Mouse (Mus musculus) embryo, embryonic 11 days (tissue): Measurements from ENCODE around the gene Grin2d.

Experiments used
- DNase-seq: peaks from one replicate; pipeline ENCODE4 v3.0.0-alpha.2; 2015

Grin2d gene

DNA sequence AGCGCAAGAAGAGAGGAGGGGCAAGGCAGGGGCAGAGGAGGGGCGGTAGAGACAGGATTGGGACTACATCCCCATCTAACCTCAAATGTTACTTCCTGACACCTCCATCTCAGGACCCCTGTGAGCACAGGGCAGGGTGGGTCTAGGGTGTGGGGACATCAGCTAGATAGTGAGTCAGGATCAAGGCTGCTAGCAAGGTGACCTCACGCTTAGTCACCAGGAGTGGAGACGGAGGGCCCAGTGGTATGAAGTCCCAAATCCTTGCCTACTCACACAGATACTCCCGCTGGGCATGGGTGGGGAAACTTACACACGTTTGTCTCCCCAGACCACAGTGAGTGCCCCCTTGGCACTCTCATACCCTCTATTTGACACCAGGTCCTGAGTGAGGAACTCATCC, 75.6 kb downstream of the Grin2d start:
- no peak for DNase-seq

- DNase-seq = peak; percentile 93
Observed at GRCm38 (mm10) chr7:45801348-45801747, 76.8 kb downstream of the Grin2d start.

DNA sequence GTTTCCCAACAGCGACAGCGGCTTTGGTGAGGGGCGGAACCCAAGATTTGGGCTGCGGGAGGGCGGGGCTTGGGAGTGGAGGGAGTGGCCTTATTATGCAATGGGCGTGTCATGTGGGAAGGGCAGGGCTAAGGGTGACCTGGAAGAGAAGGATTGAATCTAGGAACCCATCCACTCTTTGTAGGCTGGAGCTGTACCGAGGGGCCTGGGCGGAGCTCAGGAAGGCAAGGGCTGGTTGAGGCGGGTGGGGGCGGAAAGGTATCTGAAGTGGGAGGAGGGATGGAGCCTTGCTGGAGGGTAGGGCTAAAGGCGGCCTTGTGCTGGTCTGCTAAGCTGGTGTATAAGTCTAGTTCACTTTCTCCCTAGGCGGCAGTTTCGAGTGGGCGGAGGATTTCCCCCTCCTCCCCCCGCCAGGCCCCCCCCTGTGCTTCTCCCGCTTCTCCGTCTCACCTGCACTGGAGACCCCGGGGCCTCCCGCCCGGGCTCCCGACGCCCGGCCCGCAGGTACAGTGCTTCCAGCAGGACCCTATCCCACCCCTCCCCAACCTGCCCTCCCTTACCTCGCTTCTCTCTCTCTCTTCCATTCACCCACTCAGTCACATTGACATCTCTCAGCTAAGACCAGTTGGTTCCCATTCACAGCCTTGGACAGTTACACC, 77.5 kb downstream of the Grin2d start:
- DNase-seq = peak; percentile 61

DNA sequence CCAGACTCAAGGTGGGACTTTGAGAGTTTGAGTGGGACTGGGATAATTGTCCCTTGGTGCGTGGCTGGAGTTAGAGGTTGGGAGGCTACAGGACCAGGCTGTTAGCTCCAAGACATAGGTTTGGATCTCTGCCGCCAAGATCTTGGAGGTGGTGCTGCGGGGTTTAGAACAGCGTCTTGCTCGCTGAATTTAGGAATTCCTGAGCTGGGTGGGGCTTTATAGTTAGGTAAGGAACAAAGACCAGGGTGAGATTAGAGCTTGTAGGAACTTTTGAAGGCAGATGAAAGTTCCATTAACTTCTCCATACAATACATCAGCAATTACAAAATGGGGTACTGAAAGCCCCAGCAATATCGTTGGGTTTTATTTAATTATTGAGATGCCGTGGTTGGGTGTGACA, 78.2 kb downstream of the Grin2d start:
- no peak for DNase-seq

GRCm38 (mm10) chr7:45798931-45799330, 79.2 kb downstream of the Grin2d start:
- DNase-seq = no peak

- DNase-seq = peak; percentile 45
Observed at GRCm38 (mm10) chr7:45798511-45798836, 79.7 kb downstream of the Grin2d start.

GRCm38 (mm10) chr7:45797661-45798510, 80.3 kb downstream of the Grin2d start:
- no peak for DNase-seq

- no peak for DNase-seq
Observed at GRCm38 (mm10) chr7:45796950-45797349, 81.2 kb downstream of the Grin2d start.

DNA sequence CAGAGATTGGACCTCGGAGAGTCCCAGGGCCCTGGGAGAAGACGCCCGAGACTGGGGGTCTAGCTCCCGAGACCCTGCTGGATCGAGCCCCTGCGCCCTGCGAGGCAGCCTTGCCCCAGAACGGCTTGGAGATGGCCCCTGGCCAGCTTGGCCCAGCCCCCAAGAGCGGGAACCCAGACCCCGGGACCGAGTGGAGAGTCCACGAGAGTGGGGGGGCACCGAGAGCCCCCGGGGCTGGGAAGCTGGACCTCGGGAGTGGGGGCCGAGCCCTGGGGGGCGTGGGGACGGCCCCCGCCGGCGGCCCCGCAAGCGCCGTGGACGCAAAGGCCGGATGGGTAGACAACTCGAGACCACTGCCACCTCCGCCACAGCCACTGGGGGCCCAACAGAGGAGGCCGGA, 83.2 kb downstream of the Grin2d start:
- no peak for DNase-seq

GRCm38 (mm10) chr7:45793969-45794585, 84.1 kb downstream of the Grin2d start:
- no peak for DNase-seq

- DNase-seq = no peak
Observed at GRCm38 (mm10) chr7:45793240-45793639, 84.9 kb downstream of the Grin2d start.

DNA sequence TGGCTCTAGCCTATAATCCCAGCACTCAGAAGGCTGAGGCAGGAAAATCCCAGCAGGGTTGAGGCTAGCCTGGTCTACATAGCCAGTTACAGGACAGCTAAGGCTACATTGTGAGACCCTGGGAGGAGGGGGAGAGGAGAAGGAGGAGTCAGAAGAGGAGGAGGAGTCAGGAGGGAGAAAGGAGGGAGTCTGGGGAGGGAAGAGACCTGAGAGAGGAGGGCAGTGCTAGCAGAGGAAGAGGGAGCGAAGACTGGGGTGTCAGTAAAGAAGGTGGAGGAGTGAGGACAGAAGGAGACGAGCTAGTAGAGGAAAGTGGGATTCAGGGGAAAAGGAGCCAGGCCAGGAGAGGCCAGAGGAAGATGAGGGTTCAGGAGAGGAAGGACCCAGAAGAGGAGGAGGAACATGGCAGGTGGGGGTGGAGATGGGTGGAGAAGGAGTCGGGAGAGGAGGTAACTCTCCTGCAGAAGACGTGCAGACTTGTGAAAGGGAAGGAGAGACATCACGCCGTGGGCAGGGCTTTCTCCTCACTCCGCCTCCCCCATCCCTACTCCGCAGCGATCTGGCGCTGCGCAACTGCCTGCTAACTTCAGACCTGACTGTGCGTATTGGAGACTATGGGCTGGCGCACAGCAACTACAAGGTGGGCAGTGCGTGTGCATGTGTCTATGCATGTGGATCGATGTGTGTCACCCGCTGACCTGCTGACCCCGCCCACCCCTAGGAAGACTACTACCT, 86.3 kb downstream of the Grin2d start:
- DNase-seq = no peak

DNA sequence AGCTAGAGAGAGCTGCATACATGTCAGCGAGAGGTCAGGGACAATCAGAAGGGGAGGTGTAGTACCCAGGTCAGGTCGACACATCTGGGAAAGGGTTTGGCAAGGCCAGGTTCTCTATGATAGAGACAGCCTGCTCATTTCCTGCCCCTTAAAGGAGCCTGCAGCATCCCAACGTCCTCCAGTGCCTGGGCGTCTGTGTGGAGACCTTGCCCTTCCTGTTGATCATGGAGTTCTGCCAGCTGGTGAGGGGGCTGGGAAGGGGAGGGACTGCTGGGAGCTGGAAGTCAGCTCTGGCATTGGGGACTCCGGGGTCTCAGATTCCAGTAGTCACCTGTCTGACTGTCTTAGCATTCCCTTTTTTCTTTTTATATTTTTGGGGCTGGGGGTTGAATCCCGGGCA, 87.5 kb downstream of the Grin2d start:
- no peak for DNase-seq

GRCm38 (mm10) chr7:45787642-45788041, 90.5 kb downstream of the Grin2d start:
- no peak for DNase-seq

- peak; percentile 81 for DNase-seq
Observed at GRCm38 (mm10) chr7:45786661-45787413, 91.3 kb downstream of the Grin2d start.

GRCm38 (mm10) chr7:45786136-45786578, 92.0 kb downstream of the Grin2d start:
- peak; percentile 93 for DNase-seq

DNA sequence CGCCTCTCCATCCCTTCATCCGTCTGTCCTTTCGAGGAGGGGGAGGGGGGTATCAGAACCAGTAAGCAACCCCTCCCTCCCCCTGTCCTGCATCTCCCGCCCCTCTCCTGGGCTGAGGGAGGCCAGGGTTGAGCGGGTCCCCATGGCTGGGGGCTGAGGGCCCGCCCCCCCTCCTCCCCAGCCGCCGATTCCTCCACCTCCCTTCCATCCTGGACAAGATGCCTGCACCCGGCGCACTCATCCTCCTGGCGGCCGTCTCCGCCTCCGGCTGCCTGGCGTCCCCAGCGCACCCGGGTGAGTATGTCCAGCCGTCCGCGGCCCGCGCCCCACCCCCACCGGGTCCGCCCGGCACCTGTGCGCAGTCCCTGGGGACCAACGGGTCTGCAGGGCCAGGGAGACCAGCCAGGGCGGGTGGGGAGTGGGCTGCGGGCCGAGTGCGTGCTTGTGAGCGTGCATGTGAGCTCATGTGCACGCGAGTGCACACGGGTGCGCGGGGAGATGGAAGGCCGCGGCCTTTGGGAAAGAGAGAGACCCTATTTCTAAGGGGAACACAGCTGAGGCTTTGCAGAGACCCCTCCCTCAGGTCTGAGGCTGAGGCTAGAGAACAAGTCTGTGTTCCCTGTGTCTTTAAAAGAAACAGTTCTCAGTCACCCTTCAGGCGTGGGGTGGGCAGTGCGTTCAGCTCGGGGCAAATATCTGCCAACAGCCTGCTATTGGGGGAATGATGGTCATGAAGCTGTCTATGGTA, 92.6 kb downstream of the Grin2d start:
- DNase-seq = peak; percentile 72

GRCm38 (mm10) chr7:45784524-45785372, 93.4 kb downstream of the Grin2d start, which contains the start of gene Sult2b1:
TSS of gene Sult2b1 (minus strand) at chr7:45784669.
- peak; percentile 96 for DNase-seq

DNA sequence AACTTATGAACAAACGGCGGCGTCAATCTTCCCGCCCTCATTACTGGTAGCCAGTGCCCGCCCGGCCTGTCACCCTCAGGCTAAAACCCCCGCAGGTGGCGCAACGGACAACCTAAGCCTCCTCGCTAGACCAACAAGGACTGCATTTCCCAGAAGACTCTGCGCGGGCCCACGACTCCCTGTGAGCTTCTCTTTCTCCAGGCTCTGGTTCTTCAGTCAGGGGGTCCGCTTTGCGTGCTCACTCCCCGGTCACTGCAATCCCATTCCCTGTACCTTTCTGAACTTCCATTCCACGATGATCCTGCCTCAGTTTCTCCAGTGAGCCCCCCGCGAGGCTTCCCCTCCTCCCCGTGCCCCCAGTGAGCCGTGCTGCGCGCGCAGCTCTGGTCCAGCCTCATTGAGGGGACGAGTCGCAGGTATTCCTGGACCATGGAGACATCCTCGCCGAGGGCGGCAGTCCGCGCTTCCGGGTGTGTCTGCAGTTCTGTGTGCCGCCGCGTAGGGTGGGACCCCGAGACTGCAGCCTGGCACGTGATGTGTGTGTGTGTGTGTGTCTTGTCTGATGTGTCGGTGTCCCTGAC, 94.6 kb downstream of the Grin2d start, which contains the start of gene Lmtk3:
TSS of gene Lmtk3 (plus strand) at position 228 of the 581 bp plus-strand sequence.
- peak; percentile 85 for DNase-seq

DNA sequence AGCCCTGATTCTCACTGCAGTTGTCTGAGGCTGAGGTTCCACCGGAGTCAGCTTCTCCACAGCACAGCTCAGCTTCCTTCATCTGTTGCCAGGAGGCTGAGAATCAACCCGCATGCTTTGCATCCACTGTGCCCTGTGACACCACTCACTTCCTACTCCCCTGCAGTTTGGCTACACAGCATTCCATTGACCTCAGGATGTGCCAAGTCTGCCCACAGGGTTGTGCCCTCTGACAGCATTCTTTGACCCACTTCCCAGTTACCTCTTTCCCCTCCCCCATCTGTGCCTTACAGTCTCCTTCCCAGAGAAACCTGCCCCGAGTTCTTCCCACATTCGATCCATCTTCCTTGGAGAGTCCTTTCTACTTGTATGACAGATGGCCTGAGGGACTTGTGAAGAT, 95.9 kb downstream of the Grin2d start:
- no peak for DNase-seq
